Mouse (Mus musculus) cerebellum, adult 9-10 months (tissue): ENCODE measurements around the gene Rdh5.
A peak's percentile ranks its signal among the peaks of the same experiment; 100 is the strongest.

Experiments used
- DNase-seq: peaks from one replicate; pipeline ENCODE4 v3.0.0; 2022

Gene Rdh5

DNA sequence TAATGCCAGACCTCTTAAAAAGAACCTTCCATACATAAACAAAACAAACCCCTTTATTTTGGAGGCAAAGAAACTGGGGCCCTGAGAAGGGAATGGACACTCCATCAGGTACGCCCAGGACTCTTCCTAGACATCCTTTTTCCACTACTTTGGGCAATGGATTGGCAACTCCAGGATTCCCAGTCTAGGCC, at the start of gene Rdh5:
Rdh5 (minus strand) TSS at position 67 of the 191 bp plus-strand sequence.
- DNase-seq: no peak

DNA sequence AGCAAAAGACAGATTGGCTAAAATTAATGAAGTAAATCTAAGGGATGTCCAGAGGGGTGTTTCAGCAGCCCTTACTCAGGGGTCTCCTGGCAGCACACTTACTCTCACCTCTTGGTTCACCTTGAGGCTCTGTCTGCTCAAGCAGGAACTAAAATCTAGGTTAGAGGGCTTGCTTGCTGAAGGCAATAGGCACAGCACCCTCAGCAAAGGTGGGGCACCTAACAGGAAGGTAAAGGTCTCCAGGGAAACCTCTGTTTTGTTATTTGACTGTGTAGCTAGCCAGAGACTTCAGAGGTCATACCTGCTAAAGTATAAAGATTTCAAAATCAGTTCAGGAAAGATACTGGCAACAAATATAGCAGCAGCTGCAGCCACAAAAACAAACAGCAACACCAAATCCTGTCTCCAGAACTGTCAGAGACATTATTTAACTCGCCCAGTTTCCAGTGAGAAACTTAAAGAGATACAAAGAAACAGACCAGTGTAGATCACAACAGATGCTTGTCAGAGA, 48.1 kb upstream of the Rdh5 start:
- no peak for DNase-seq

DNA sequence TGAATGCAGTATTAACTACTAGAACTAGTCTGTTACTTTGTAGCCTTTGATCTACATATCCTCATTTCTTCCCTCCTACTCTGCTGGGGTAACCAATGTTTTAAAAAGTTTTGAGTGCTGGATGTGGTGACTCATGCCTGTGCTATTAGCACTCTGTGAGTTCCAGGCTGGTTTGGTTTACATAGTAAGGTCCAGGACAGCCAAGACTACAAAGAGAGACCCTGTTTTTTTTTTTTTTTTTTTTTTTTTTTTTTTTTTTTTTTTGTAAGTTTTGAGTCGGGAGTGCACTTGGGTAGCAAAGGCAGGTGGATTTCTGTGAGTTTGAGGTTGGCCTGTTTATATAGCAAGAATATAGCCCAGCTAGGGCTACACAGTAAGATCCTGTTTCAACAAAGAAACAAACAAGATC, 45.7 kb upstream of the Rdh5 start:
- no peak for DNase-seq

DNA sequence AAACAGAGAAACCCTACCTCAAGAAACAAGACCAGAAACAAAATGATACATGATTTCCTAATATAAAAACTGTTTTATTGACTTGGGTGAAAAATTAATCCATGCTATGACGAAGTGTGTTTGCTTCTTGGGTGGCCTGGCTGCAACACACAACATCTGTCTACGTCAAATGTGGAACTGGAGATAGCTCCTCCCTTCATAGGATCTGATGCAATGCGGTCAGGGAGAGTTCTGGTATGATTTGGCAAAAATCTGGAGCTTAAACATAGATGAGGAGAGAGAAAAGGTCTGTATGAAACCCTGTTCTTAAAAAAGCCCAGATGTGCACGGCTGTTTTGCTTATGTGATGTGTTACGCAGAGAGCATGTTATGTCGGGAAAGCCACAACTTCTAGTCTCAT, 43.2 kb upstream of the Rdh5 start:
- DNase-seq: no peak

DNA sequence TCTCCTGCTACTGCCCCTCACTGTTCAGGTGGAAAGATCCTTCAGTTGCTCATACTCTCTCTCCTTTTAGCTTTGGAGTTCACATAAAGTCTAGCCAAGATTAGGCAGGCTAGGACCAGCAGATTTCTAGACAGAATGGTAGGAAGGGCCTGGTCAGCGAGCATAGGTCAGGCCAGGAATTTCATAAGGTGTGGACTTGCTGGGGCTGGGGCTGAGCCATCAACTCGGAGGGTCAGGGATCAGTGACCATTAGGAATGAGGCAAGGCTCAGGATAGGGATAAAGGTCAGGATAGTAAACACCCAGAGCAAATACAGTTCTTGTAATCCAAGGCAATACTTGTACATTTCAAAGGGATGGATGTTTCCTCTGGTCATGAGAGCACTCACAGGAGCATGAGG, 42.3 kb upstream of the Rdh5 start:
- no peak for DNase-seq

DNA sequence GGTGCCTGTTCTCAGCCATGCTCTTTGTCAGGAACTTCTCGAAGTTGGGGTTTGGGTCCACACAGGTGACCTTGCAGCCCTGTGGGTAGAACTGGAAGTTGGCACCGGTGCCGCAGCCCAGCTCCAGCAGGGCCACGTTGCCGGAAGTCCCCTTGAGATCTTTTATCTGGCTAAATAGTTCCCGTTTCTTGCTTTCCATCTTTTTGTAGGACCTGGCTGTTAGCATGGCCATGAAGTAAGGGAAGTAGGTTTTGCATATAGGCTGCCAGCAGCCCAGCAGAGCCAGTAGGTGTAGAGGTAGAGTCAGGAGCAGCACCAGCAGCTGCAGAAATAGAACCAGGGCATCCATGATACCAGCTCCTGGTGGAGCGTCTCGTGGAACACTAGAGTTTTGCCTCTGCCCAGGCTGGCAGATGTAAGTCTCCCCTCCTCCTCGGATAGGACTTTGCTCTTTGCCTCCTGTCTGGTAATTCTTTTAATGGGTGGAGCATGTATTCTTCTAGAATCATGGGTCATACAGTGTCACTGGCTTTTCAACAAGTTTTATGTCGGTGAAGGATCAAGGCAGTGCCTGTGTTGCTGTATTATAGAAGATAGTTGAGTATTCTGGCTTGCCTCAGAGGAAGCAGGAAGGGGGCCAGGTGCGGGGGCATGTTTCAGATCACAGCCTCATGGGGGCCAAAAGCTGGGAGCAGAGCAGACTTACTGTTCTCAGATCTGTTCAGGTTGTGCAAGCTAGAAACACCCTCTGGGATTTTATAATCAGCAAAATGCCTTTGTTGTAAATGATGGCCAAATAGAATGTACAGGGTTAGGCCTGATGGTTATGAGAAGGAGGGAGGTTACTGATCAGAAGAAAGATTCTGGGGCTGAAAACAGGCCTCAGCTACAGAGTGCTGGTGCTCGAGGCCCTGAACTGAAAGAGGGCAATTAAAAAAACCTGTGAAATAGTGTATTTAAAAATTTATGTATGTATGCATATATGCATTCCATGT, 38.2 kb upstream of the Rdh5 start, which contains the start of gene Mettl7b:
Mettl7b (minus strand) TSS at position 399 of the 995 bp plus-strand sequence.
- no peak for DNase-seq

DNA sequence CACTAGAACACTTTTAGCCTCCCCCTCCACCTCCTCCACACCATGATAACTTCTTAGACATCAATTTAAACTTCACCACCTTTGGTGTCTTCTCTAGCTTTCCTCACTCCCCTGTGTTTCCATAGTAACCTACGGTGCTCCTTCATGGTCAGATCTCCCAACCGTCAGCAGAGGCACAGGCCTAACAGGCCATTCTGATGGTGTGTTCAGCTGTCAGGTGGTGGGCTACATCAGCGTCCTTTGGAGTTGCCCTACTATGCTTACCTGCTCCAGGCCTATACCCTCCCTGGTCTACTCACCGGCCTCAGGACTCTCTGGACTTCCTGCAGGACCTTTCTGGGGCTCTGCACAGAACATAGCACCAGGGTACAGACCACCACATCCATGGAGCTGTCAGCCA, 37.5 kb upstream of the Rdh5 start:
- no peak for DNase-seq

DNA sequence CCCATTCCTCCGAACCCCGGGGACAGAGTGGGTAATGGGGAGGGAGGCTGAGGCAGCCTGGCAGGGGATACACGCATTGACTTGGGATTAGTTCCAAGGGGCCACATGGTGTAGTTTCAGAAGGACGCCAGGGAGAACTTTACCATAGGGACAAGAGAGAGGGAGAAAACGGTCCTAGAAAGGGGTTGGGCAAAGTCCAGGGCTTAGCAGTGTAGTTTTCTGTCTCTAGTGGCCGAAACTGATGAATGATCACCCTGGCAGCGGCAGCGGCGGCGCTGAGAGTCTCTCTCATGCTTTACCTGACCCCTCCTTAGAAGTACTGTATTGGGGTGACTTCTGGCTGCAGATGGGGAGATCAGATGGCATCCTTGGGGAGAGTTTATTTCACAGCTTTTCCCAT, 35.7 kb upstream of the Rdh5 start:
- no peak for DNase-seq

DNA sequence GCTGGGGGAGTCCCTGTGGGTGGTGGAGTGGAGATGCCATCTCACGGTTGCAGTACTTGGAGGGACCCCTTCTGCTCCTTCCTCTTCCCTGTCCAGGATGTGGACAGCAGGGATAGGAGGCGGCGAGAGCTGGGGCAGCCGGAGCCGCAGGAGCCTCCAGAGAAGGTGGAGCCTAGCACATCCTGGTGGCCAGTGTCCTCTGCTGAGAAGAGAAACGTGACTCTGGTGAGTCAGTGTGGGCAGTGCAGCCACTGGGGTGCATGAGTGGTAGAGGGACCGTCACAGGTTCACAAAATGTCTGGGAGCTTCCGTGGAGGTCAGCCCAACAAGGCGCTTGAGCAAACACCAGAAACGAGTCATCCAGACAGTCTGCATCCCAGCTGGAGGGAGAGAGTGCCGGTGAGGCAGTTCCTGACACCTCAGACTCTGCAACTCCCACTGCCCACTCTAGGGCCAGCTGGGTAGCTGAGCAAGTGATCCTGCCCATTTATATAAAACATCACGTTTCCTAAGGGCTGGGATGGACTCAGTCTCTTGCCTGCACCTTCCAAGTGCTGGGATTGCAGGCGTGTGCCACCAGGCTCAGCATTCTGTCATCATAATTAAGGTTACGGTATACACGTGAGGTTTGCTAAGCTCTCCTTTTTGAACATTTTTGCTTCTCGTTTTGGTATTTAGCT, 27.7 kb upstream of the Rdh5 start:
- DNase-seq: no peak

DNA sequence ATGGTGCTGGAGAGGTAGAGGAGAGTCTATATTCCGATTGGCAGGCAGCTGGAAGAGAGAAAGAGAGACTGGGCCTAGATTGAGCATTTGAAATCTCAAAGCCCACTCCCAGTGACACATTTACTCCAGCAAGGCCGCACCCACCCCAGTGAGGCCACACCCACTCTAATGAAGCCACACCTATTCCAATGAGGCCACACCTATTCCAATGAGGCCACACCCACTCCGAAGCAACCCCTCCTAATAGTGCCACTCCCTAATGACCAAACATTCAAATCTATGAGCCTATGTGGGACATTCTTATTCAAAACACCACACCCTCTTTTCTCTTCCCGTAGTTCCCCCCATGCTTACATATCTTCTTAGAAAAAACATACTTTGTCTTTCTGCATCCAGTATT, 24.8 kb upstream of the Rdh5 start:
- no peak for DNase-seq

DNA sequence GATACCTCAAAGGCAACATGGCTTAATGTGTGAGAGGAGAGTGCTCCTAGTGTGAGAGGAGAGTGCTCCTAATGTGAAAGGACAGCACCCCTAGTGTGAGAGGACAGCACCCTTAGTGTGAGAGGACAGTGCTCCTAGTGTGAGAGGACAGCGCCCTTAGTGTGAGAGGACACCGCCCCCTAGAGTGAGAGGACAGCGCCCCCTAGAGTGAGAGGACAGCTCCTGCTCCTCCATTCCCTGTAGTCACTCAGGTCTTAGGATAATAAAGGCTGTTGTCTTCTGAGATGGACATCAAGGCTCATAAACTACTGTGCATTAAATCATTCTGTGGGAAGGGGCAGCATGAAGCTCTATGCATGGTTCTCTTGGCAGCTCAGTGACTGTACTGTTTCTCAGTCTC, 23.0 kb upstream of the Rdh5 start:
- DNase-seq: peak; percentile 67

DNA sequence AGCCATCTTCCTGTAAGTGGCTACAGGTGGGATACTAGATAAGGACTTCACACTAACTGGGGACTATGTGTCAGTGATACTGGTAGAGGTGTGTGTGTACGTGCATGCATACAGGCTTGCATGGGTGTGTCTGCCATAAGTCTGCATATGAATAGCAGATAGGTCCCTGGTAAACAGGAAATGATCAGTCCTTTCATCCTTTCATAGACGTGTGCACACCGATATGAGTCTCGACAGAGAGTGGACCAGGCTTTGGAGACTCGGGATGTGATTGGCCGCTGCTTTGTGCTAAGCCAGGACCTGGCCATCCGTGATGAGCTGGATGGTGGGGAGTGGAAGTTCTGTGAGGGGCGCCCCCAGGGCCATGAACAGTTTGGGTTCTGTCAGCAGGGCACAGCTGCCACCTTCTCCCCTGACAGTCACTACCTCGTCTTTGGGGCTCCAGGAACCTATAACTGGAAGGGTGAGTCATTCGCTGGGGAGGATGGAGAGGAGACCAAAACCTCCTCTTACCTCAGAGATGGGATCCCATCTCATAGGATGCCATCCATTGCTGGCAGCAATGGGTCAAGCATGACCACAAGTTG, 17.9 kb upstream of the Rdh5 start:
- DNase-seq: no peak

DNA sequence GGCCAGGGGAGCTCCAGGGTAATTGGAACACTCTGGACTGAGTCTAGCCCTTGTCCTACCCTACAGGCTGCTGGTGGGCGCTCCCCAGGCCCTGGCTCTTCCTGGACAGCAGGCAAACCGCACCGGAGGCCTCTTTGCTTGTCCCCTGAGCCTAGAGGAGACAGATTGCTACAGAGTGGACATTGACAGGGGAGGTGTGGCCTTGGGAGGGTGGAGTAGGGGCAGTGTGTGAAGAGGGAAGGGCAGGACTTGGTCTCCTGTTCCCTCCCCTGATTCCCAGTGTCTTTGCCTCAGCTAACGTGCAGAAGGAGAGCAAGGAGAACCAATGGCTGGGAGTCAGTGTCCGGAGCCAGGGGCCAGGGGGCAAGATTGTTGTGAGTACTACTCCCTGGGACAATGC, 16.3 kb upstream of the Rdh5 start:
- DNase-seq: no peak

DNA sequence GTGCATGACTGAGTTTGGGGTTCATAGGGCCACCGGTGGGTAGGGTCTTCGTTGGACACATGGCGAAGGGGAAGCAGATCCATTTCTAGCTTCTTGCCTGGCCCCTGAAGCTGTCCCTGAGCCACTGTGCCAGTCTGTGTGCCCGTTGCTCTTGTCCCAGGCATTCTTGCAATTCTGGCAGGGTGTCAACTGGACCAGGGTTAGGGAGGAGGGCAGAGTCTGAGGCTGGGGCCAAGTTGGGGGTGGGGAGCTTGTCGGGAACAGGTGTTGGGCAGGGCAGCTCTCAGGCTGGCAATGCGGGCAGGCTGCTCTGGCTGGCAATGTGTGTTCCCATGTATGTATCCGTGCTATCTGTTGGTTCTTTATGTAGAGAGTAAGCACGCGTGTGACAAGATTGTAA, 15.8 kb upstream of the Rdh5 start:
- DNase-seq: peak; percentile 96

DNA sequence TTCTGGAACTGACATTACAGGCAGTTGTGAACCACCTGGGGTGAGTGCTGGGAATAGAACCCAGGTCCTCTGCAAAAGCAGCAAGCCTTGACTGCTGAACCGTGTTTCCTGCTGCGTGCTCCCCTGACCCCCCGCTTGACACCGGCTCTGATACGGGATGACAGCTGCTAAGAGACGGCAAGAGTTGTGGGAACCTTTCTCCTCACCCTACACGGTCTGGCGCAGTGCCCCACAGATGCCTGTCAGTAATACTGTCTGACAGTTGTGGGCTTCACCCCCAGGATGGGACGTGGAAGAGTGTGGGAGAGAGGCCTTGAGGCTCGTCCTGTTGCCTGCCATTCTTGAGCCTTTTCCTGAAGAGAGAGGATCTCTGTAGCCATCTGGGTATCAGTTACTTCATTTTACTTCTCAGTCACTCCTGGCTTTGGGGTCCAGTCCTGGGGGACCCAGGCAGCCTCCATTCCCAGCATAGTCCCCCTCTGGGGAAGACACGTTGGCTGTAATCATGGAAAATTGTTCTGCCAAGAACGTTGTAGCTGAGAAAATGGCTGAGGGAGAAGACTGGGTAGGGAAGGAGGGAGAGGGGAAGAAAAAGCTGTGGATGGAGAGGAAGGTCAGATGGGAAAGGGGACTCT, 15.2 kb upstream of the Rdh5 start:
- peak; percentile 60 for DNase-seq

DNA sequence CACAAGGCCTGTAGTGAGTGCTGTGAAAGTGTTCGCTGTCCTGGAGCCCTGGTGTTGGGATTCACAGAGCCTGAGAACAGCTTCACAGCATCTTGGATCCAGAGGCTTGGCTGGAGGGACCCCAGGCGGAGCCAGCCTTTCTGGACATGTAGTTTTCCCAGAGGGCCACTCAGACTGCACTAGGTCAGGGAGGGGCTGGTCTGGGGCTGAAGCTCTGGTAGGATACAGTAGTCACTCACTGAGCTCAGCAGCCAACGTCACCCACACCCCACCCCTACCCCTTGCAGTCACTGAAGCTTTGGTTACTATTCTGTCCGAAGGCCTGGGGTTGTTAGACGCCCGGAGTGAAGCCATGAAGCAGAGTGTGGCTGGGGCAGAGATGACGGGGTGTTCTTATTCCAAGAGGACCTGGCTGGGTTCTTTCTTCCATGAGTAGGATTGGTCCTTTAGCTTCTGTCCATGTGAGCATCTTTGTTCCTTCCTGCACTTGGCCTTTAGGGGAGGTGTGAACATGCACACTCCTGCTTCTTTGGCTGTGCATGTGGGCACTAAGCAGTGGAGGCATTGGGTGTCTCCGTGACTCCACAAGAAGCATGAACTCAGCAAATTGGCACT, 13.2 kb upstream of the Rdh5 start:
- peak; percentile 62 for DNase-seq

DNA sequence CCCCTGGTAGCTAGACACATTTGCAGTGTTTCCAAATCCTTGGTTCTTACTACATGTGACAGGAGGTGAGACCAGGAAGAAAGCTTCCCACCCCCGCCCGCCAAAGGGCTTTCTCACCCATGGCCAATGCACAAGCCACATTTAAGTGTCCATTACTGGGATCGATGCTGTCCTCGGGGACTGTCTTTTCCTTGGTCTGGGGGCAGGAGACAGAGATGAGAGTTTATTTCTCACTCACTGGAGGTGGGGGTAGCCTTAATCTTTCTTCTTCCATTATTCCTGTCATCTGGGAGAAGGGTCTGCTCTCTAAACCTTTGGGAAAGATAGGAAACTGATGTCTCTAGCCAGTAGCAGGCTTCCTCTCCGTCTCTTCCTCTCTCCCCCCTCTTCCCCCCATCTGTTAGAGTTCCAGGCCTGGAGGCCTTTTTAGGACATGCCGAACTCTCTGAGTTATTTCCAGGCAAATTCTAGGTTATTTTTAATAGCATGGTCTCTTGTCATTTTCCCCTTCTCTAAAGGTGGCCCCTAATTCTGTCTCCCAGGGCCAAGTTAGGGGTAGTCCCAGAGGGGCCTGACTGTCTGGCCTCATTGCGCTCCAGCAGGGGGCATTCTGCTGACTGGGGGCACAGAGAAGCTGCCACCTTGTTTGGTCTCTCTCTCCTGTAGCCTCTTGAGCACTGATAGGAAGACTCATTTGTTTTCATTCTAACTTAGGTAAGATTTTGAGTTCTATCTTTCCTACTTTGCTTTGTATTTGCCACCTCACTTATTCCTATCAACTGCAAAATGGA, 12.5 kb upstream of the Rdh5 start:
- peak; percentile 54 for DNase-seq

DNA sequence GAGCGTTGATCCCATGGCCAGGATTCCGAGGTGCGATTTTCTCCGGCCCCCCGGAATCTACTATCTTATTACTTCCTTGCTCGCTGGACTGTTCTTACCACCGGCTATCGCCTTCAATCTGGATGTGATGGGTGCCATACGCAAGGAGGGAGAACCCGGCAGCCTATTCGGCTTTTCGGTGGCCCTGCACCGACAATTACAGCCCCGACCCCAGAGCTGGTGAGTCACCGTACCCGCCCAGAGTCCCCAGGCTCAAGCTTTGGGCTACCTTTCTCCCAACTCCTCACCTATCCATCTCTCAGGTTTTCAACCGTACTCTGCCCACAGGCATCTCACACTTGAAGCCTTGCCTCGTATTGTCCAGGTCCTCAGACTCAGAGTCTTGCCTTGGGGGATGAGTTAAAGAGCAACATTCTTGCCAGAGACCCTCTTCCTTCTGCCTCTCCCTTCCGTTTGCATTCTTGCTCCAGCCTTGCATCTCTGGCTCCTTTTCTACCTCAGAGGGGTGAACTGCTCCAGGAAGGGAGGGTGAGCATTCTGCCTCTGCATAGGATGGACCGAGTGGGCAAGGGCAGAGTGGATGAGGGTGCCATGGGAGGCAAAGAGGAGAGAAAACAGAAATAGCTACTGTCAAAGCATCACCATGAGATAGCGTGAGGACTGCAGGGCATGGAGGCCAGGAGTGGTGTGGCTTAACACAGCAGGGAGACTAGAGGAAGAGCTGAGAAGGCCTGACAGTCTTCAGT, 11.5 kb upstream of the Rdh5 start:
- DNase-seq: peak; percentile 63

DNA sequence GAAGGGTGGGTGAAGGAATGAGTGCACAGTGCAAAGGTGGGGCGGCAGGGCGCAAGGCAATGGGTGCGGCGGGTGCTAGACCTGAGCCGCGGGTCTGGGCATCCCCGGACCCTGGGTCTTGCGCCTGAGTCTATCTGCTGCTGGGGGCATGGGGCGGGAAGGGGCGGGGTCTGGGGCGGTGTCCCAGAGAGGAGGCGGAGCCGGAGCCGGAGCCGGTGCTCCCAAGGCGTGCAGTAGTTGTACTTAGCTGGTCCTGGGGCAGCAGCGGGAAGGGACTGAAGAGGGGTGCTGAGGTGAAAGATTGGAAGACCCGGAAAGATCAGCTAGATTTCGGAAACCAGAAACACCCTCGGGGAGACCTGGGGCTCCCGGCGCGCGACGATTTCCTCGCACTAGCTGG, 10.9 kb upstream of the Rdh5 start, which contains the start of gene Itga7:
Itga7 (plus strand) TSS at position 245 of the 400 bp plus-strand sequence.
- peak; percentile 48 for DNase-seq

DNA sequence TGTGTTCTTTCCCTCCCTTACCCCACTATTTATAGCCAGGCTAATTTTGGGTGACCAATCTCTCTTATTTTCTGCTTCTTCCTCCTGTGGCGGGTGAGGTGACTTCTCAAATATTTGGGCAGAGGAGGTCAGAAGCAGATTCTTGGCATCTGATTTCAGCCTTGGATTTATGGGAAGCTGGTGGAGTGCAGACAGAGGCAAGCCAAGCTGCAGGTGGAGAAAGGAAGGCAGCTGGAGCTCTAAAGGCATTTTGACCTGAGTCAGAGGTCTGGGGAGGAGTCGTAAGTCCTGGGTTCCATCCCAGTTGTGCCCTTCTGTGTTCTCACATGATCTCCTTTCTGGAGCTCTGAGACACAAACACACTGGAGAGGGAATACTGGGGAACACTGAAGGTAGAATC, 8.8 kb upstream of the Rdh5 start:
- peak; percentile 13 for DNase-seq
